Mouse (Mus musculus): Measurements from ENCODE around the gene Plekhh3.

DNA sequence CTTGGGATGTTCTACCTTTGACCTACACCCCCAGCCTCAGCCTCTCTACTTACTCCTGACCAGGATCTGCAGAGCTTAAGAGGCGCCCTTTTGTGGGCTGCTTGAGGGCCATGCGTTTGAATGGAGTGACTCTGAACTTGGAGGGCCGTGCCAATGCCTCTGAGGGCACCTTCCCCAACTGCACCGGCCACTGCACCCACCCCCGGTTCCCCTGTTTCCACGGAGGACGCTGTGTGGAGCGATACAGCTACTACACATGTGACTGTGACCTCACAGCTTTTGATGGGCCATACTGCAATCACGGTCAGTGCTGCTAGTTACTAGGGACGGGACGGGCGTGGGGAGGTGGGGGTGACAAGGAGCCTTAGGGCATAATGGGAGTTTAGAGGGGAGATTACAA, 13.8 kb upstream of the Plekhh3 start:
- TF ChIP-seq POLR2A (IDR thresholded peaks at IDR 0.05; ENCODE audit: insufficient read depth, low read length) (no peak), CTCF (IDR thresholded peaks at IDR 0.05; ENCODE audit: low read depth, low read length) (no peak)

Measured in ES-Bruce4 (cell line).